Mouse (Mus musculus) ovary, adult 18-20 months (tissue): ENCODE measurements around the gene Gm44805.
A peak's percentile ranks its signal among the peaks of the same experiment; 100 is the strongest.

Source experiments
- DNase-seq: peaks from one replicate; pipeline ENCODE4 v3.0.0; 2022; ENCODE audit warnings: low spot score, mixed read lengths

Gene Gm44805

GRCm38 (mm10) chr7:19628536-19629360 is 52.5 kb downstream of the Gm44805 start:
- DNase-seq = peak; percentile 98

GRCm38 (mm10) chr7:19628192-19628535 is 53.1 kb downstream of the Gm44805 start:
- DNase-seq = no peak

GRCm38 (mm10) chr7:19627721-19628120 is 53.5 kb downstream of the Gm44805 start:
- no peak for DNase-seq

DNA sequence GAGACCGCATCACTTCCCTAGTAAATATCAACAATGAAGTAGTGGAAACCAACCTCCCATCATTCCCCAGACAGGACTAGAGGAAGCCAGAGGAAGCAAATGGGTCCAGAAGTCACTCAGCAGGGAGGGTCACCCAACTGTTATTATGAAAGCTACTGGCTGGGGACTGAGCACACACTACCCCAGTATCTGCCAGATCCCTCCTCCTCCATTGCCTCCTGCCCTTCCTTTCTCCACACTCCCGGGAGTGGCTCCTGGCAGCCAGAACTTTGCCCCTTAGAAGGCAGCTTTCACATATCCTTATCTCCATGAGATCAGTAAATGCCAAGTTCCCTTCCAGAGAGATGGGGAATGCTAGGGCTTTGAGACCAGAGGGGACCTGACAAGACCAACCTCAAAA is 57.8 kb downstream of the Gm44805 start:
- no peak for DNase-seq

- no peak for DNase-seq
Observed at GRCm38 (mm10) chr7:19622241-19622640, 59.0 kb downstream of the Gm44805 start.
